Mouse (Mus musculus) heart, postnatal 0 days (tissue): ENCODE results near the gene Tymp.

ENCODE experiments used
- CTCF ChIP-seq: IDR thresholded peaks from 2 replicates; pipeline ENCODE4 v1.5.1; 2016; ENCODE audit warnings: antibody characterized with exemption, control low read depth, low read depth
- EP300 ChIP-seq: IDR thresholded peaks from 2 replicates; pipeline ENCODE4 v1.6.1; 2016; ENCODE audit warnings: antibody characterized with exemption, low read depth

DNA sequence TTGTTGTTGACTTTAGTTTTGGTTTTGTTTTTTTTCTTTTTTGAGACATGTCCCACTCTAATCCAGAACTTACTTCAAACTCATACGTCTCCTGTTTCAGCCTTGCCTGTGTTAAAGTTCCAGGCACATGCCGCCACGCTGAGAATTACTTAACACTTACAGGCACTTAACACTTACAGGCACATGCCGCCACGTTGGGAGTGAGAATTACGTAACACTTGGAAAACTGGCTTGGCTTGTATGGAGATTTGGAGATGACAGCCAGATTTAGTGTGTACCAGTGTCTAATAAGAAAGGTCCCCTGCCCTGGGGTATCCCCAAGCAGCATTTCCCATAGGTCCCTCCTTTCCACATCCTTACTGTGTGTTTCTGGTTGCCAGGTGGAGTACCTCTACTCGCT lies 13.8 kb downstream of the Tymp start:
- TF ChIP-seq CTCF (no peak), EP300 (no peak)
